Mouse (Mus musculus): Measurements from ENCODE around the gene Pnkp. TPM values are rescaled to one million over a fixed set of nuclear protein-coding genes. Genes with fewer than 3 reads are reported as not detected.

The Pnkp gene
- total RNA-seq (2015) (43.4 and 49.9 TPM in 2 replicates), total RNA-seq (2017) (60.7 and 69.8 TPM in 2 replicates)

DNA sequence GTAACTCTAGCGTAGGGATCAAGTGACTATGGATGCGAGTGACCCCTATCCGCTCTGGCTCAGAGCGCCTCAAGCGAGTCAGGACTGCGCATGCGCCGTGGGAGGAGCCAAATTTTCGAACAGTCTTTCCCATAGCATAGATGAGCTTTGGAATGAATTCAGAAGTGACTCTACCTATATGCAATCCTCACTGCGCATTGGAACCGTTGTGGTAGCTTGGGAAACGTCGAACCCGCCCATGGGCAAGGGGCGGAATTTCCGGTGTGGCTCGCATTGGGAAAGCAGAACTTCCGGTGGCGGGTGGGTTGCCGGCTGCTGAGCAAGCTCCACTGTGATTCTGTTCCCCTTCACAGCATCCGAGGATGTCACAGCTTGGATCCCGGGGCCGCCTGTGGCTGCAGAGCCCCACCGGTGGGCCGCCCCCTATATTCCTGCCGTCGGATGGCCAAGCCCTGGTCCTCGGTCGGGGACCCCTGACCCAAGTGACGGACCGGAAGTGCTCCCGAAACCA lies at the start of gene Pnkp:
Pnkp (plus strand) TSS at position 98 of the 511 bp plus-strand sequence.
- peak; percentile 61 for ATAC-seq (replicated peaks; ENCODE audit: poor library complexity)

DNA sequence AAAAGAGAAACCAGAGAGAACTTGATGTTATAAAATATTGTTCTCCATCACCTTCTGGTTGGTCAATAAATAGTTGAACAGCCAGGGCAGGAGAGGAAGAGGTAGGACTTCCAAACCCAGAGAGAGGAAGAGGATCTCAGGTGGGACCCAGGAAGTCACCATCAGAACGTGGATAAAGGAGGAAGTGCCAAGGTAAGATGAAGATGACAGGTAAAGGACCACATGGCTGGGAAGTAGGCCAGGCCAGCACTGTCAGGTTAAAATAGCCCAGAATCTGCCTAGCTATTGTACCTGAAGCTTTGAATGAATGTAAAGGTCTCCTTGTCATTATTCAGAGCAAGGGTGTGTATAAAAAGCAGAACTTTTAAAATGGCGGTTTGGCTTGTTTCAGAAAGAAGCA lies 48.0 kb upstream of the Pnkp start:
- no peak for ATAC-seq (replicated peaks; ENCODE audit: poor library complexity)

DNA sequence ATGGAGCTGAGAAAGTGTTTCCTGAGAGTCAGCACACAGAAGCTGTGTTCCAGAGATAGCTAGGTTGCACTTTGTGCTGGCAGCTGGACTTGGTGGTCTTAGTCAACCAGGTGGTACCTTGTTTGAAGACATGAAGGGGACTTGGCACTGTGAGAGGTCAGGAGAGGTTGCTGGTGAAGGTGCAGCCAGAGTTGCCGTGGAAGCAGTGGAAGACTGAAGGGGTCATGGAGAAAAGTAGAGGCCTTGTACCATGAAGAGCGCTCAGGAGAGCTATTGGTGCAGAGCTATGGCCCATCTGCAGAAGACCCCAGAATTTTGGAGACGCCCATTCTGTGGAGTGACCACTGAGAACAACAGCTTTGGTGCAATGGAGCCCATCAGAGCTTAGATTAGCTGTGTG lies 47.5 kb upstream of the Pnkp start:
- no peak for ATAC-seq (replicated peaks; ENCODE audit: poor library complexity)

DNA sequence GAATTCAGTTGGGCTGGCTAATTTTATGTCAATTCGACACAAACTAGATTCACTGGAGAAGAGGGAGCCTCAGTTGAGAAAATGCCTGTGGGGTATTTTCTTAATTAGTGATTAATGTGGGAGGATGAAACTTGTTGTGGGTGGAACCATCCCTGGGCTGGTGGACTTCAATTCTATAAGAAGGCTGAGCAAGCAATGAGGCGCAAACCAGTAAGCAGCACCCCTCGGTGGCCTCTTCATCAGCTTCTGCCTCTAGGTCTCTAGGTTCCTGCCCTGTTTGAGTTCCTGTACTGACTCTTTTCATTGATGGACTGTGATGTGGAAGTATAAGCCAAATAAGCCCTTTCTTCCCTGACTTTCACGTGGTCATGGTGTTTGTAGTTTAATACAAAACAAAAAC lies 46.6 kb upstream of the Pnkp start:
- no peak for ATAC-seq (replicated peaks; ENCODE audit: poor library complexity)

DNA sequence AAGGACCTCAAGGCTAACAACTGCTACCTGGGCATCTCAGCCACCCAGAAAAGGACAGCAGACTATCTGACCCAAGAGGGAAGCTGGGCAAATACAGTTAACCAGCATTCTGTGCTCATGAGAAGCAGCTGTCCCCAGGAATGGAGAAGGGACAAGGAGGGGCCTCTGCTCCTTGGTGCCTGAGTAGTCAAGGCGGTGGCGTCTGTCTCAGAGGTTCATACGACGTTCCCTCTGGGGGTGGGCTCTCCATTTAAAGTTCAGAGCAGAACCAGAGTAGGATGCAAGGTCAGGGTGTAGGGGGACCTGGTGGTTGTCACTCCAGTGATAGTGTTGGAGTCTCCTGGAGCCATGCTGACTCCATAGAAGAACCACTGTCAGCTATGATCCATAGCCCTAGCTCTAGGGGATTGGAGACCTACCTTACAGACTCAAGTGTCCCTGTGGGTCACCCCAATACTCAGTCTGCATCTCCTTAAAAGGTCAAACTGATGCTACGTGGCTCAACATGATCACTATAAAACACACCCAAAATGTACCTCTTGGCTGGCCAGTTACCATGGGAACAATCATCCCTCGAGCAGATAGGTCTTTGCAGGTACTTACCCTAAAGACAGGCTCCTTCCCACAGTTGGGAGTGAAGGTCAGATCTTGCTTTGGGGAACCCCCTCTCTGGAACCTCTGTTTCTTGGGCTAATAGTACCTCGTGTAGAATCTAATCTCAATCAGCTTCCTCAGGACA lies 46.0 kb upstream of the Pnkp start:
- ATAC-seq (replicated peaks; ENCODE audit: poor library complexity): no peak

DNA sequence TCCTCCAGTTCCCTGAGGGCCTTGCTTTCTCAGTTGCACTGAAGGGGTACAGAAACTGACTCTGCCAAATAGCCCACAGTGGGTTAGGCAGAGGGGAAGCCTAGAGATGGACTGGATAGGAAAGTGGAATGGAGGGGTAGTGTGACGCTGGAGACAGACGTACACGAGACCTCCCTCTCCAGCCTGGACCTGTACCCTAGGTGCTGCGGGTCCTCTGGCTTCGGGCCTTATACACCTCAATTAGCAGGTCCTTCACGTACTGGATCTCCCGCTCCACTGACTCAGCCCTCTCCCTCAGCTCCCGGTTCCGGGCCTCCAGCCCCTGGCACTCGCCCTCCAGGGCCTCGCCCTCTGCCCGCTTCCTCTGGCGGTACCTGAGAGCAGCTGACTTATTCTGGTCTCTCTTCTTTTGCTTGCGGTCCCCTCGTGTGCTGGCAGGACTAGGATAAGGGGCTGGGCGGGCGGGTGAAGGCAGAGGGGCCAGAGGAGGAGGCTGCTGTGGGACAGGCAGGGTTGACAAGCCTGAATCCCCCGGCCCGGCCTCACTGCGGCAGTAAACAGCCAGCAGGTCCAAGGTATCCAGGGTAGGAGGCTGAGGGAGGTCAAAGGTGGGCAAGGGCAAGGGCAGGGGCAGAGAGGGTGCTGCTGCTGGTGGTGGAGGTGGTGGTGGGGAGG lies 44.2 kb upstream of the Pnkp start:
- ATAC-seq (replicated peaks; ENCODE audit: poor library complexity): no peak

DNA sequence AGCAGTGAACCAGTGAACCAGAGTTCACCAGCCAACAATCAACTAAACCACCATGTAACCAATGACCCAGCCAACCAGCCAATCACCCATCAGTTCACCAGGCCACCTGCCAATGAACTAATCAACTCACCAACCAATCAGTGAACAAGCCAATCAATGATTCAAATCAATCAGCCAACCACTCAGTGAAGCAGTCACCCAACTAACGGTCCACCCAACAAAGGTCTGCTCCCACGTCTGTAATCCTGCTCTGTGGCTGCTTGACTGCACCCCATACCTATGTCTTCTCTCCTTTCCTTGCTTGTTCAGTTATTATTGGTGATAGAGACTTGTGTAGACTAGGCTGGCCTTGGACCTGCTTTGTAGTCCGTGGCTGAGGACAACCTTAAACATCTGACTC lies 43.0 kb upstream of the Pnkp start:
- ATAC-seq (replicated peaks; ENCODE audit: poor library complexity): no peak

DNA sequence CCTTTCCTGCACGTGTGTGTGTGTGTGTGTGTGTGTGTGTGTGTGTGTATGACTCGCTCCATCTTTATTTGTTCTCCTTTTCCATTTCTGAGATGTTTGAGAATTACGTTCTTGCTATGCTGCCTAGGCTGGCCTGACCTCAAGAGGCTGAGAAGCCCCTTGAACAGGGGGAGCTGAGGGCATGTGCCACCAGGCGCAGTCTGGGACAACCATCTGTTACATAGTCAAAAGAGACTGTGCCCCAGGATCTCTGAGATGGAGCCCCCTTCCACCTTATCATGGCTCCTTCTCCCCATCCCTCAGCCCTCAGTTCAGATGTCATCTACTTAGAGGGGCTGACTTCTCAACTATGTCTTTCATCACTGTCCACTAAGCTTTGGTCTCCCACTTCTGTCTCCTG lies 42.5 kb upstream of the Pnkp start:
- ATAC-seq (replicated peaks; ENCODE audit: poor library complexity): no peak

DNA sequence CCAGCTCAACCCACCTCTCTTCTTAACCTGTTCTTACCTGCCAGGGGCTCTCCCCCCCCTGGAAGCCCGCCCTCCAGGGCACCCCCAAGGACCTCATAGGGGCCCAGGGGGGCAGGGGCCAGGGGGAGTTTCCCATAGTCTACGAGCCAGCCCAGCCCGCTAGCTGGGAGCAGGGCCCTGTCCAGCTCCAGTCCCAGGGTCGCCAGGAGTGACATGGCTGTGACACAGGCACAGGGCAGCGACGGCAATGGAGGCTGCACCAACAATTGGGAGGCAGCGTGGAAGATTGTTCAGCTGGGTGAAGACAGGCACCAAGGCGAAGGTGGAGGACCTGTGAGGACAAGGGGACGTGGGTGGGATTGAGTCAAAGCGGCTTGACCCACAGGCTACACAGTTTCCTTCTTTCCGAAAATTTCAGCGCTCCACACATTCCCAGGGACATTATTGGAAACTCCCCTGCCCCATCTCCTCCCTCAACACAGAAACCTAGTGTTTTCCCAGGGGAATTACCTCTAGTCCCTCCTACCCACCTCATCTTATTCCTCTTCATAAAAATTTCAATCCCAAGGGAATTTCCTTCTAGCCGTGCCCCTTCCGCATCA lies 41.9 kb upstream of the Pnkp start:
- no peak for ATAC-seq (replicated peaks; ENCODE audit: poor library complexity)

DNA sequence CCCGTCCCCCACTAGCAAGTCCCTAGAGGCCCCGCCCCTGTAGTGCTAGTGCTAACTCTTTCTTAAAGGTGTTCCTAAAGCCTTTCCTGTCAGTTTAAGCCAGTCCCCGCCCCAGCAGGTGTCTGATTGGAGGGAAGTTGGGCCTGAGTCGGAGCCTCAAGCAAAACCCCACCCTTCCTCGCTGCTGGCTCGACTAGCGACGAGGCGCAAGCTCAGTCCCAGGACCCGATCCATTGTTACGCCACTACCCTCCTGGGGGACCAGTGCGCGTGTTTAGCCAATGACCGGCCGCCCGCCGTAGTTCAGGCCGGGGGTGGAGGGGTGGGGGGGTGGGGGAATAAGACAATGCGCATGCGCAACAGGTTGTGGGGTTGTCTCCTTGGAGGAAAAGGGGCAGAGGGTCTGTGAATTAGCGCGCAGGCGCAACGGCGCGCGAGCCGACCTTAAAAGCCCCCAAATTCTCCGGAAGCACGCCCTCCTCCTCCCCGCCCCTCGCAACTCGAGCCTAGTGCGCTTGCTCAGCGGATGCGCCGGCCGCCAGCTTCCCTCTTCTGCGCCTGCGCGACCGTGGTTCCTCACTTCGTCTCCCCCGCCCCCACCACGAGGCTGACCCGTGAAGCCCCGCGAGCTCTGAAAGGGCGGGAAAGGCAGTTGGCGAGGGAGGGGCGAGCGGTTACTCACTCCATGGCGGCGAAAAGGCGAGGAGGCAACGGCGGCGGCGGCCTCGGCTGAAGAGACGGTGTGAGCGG lies 41.0 kb upstream of the Pnkp start, which contains the start of the genes Nup62 and Il4i1:
Nup62 (plus strand) TSS at position 368 of the 749 bp plus-strand sequence.
Il4i1 (plus strand) TSS at position 667 of the 749 bp plus-strand sequence.
- ATAC-seq (replicated peaks; ENCODE audit: poor library complexity): peak; percentile 82

DNA sequence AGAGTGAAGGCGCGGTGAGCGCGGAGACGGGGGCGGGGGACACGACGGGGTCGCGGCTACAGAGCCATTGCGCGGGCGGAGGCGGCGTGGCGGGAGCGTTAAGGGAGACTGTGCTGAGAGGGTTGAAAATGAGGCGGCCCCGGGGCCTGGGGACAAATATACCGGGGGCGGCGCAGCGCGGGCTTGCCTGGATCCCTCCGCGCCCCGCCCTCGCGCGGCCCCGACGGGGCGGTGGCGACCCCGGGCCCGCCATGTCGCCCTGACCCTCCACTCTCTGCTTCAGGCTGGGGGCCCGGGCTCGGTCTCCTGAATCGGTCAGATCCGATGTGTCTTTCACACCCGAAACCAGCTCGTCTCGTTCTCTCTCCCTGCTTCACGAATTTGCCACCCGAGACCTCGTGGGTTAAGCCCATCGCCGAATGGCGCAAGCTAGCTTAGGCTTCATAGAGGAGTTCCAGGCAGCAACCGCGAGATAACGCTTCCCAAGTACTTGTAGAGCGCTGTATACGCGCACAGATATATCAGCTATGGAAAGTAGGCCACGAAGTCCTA lies 40.4 kb upstream of the Pnkp start, which contains the start of gene Atf5:
Atf5 (minus strand) TSS at position 189 of the 552 bp plus-strand sequence.
- ATAC-seq (replicated peaks; ENCODE audit: poor library complexity): peak; percentile 13; the same call in 1 of the 2 replicates

DNA sequence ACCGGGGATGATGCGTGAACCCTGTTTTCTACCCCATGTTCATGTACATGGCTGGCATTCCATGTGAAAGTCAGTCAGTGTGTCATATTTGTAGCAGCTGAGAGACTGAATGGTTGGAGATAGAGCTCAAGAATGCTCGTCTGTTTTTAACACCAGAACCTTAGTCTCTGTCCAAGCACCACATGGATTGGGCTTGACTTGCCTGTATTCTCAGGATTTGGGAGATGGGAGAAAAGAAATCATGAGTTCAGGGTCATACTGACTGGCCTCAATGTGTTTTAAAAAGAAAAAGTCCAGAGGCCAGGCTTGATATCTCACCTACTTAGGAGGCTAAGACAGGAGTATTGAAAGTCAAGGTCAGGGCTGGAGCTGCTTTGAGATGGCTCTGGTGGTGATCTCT lies 39.5 kb upstream of the Pnkp start:
- no peak for ATAC-seq (replicated peaks; ENCODE audit: poor library complexity)

DNA sequence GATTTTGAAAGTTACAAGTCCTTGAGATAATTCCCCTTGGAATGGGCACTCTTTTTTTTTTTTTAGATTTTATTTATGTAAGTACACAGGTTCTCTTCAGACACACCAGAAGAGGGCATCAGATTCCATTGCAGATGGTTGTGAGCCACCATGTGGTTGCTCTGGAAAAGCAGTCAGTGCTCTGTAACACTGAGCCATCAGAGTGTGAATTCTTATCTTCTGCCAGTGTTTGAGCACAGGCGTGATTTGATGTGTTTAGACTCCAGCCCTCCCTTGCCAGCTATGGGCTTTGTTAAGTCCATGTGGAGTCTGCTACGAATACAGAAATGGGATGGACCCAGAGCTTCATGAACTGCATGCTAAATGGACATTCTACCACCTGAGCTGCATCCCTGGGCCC lies 38.8 kb upstream of the Pnkp start:
- no peak for ATAC-seq (replicated peaks; ENCODE audit: poor library complexity)

DNA sequence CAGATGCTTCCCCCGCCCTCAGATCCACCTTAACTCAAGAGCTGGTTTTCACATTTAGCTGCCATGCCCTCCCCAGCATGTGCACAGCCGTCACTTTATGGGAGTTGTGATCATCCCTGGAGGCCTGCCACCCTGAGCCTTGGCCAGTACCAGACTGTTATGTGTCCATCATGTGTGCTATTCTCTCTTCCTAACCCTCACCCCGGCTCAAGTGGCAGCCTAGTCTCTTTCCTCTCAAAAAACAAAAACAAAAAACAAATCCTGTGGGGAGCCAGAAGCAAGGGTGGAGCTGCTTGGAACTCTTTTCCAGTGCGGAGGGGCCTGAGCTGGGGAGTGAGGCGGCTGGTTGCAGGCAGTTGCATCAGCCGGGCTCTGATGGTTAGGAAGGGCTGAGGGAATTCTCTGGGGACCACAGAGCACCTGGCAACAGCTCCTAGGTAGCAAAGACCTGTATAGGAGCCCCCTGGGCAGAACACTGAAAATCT lies 38.1 kb upstream of the Pnkp start:
- no peak for ATAC-seq (replicated peaks; ENCODE audit: poor library complexity)

DNA sequence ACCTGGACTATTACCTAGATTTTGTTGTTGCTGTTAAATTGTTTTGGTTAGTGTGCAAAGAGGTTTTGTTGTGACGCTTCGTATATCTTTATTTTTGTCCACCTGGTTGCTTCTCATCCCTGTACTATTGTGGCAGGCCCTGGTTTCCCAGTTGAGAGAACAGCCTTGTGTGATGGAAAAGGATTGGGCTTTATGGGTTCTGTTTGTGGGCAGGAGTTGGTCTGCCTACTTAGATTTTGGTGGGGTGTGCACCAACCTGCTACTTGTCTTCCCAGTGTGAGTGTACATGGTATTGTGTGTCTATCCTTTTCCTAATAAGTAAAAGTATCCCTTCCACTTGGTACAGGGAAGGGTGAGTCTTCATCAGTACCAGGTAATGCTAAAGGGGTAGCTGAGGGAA lies 37.5 kb upstream of the Pnkp start:
- no peak for ATAC-seq (replicated peaks; ENCODE audit: poor library complexity)

DNA sequence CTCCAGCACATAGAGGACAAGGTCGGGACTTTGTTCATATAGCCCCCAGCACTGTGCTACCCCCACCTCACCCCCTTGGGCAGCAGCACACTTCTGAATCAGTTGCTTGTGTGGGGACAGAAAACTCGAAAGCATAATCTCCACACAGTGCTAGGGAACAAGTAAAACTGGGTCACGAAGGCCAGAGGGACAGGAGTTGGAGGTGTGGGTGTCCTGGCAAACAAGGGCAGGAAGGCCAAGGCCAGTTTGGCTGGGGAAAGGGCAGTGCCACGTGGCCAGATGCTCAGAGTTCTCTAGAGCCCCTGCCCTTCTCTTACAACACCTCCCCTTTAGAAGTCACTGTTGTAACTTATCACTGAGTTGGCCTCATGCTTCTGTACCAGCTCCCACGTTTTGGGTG lies 37.1 kb upstream of the Pnkp start:
- ATAC-seq (replicated peaks; ENCODE audit: poor library complexity): no peak

DNA sequence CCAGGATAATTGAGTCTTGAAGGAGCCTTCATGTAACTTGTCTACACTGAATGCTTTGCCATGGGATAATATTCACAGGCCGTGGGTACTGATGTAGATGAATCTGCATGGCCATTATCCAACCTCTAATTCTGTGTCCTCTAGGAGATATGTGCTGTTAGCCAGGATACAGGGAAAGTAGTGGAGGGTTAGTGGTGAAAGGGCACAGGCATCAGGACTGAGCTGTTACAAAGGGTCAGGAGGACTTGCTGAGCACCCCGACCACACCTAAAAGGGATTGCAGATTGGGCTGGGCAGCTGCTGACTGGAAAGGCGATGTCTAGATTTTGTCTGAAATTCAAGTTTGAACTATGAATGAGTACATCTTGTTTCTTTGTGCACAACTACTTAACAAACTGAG lies 36.4 kb upstream of the Pnkp start:
- no peak for ATAC-seq (replicated peaks; ENCODE audit: poor library complexity)

DNA sequence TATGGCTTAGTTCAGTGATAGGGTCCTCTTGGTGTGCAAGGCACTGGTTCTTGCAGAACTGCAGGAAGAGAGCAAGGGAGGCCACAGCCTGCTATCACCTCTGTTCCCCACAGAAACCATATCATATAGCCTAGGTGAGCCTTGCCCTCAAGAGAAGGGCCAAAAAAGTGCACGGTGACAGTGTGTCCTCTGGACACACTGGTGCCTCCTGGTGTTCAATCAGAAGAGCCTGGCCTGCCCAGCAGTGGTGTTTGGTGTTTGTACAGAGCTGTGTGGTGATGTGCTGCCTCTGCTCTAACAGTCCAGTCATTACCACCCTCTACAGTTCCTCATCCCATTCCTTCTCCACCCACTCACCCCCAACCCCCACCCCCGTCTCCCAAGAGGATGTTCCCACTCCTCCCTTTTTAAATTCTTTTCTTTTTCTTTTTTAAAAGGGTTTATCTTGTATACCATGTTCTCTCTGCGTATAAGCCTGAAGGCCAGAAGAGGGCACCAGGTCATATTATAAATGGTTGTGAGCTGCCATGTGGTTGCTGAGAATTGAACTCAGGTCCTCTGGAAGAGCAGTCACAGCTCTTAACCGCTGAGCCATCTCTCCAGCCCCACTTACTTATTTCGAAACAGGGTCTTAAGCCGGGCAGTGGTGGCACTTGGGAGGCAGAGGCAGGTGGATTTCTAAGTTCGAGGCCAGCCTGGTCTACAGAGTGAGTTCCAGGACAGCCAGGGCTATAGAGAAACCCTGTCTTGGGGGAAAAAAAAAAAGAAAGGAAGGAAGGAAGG lies 35.1 kb upstream of the Pnkp start:
- ATAC-seq (replicated peaks; ENCODE audit: poor library complexity): peak; percentile 30; the same call in 1 of the 2 replicates

DNA sequence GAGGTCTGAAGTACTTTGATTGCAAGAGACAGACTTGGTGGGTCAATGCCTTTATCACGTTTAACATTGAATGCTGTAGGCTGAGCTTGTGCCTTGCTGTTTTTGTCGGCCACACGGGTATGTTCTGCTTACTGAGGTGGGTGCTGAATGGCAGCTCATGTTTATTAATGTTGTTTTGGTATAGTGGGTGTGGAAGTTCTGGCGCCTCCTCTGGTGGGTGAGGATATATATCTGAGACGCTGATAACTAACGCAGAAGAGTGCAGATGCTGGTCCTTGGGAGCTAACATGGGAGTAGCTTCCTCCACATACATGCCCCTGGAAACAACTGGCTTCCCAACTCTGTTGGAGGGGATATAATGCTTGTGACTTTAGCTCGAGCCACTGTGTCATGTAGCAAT lies 33.5 kb upstream of the Pnkp start:
- ATAC-seq (replicated peaks; ENCODE audit: poor library complexity): peak; percentile 42

DNA sequence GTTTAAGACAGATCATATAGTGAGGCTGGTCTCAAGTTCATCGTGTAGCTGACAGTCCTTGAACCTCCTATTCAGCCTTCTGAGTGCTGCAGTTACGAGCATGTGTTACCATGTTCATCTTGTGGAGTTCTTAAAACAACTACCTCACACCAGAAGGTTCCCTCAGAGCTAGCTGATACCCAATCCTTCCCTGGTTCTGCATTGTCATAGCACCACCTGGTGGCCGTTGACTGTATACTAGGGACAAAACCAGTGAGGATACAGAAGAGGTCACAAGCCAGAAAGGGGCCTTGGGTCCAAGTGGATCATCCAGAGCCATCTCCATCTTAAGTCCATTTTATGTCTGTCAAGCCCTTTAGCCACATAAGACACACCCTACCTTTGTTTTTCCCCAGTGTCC lies 32.1 kb upstream of the Pnkp start:
- ATAC-seq (replicated peaks; ENCODE audit: poor library complexity): peak; percentile 75

Data from megakaryocyte progenitor cell, adult 5-6 weeks (primary cell).